12 mouse cellular contexts compared by ENCODE assay signal in the genomic region with DNA sequence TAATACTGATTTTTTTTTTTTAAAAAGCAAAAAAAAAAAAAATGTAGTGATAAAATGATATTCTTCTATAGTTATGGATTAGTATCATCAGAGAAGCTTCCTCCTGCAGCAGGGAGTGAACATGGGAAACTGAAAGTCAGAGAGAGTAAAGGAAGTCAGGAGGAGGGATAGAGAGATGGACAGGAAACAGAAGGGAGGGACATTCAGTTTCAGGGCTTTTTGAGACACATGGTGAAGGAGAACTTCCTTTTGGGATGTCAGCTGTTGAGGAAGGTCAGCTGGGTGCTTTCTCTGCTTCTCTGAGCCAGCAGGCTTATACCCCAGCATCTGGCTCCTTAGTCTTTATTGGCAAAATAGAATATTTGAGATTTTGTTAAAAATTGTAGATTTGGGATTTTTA.
"Had no signal": no experiment of that assay in that cellular context is flagged by ENCODE, and none has a peak within 500 bp of the region (broad histone marks: within the 10 kb centered on the region; RNA-seq: fewer than 3 reads in every experiment).

No protein-coding gene starts in this region.

- ATAC-seq: intestine, postnatal 0 days; liver, postnatal 0 days; midbrain, embryonic 13.5 days; midbrain, embryonic 16.5 days had no signal

- DNase-seq: kidney, adult 2 months; kidney, postnatal 10 days; kidney, postnatal 36 days; liver; liver, postnatal 0 days; lung, postnatal 10 days; lung, postnatal 36 days; thymus, adult 18-20 months; thymus, postnatal 36 days had no signal
